Mouse (Mus musculus) C2C12 (cell line): ENCODE data around the gene Mov10.

Source experiments
- CTCF ChIP-seq: IDR thresholded peaks from one replicate; pipeline ENCODE4 v1.5.1; 2011; ENCODE audit not compliant: control insufficient read depth, insufficient read depth, insufficient read length
- MAX ChIP-seq: IDR thresholded peaks from one replicate; pipeline ENCODE4 v1.6.1; 2011; ENCODE audit warnings: mild to moderate bottlenecking, control low read depth
- MYOD1 ChIP-seq: IDR thresholded peaks from one replicate; pipeline ENCODE4 v1.6.1; 2011; ENCODE audit warnings: low read depth; ENCODE audit not compliant: control insufficient read depth, insufficient read length

GRCm38 (mm10) chr3:104785284-104785683, 33.1 kb downstream of the Mov10 start:
- TF ChIP-seq CTCF (no peak), MYOD1 (no peak), MAX (no peak)
